Mouse (Mus musculus) brain, adult 10 weeks (tissue): ENCODE results near the gene Bcl2l12. TPM values are rescaled to one million over a fixed set of nuclear protein-coding genes. Genes with fewer than 3 reads are reported as not detected.

ENCODE experiments used
- polyA plus RNA-seq: library from polyadenylated mRNA; stranded (reverse); fragments of 350-450 nt; fragmentation: Illumina TruSeq; extraction: RNeasy Lipid Tissue Mini Kit (QIAGEN cat#74804); gene quantifications from one replicate; pipeline ENCODE4 v1.2.3, GENCODE M21; 2015; ENCODE audit warnings: low read depth, low replicate concordance

The Bcl2l12 gene
- polyA plus RNA-seq, result 3.6 TPM

GRCm38 (mm10) chr7:44998501-44998955 is at the start of gene Bcl2l12:
TSS of gene Bcl2l12 (minus strand) at chr7:44998712.

DNA sequence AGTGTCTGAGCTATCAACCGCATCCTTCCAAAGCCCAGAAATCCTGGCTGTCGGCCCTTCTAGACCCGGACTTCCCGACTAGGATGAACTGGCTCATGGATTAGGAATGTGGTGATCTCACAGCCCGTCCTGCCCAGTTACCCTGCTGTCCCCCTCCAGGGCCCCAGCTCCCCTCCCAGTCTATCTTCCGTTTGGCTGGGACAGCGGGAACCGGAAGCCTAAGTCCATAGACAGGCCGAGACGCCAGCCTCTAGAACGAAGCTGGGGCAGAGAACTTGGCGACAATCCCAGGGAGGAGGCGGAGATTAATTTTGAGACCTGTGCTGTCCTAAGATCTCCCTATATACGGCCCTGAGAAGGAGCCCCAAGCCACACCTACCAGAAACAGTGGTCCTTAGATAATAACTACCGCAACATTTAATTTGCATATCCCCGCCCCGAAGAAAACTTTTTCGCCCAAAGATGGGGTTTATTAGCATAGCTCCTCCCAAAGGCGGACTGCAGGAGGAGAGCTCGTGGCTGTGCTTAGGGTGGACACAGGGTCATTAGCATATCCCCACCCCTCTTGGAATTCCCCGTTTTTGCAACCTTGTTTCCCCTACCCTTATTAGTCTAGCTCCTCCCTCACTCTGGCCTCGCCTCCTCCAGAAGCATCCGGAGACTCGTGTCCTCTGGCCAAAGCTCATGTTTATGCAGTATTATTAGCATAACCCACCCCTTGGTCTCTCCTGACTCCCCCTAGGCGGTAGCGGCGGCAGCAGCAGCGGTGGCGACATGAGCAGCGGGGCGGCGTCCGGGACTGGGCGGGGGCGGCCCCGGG is 18.9 kb upstream of the Bcl2l12 start, which contains the start of gene Rras:
Gene Rras, plus strand, starts transcription at position 720 of the 820 bp plus-strand sequence.

GRCm38 (mm10) chr7:45015957-45016612 is 17.6 kb upstream of the Bcl2l12 start, which contains the start of gene Scaf1:
TSS of gene Scaf1 (minus strand) at chr7:45016363.

GRCm38 (mm10) chr7:44997231-44997939 is 1.1 kb downstream of the Bcl2l12 start, which contains the start of gene Irf3:
TSS of gene Irf3 (plus strand) at chr7:44997648.

DNA sequence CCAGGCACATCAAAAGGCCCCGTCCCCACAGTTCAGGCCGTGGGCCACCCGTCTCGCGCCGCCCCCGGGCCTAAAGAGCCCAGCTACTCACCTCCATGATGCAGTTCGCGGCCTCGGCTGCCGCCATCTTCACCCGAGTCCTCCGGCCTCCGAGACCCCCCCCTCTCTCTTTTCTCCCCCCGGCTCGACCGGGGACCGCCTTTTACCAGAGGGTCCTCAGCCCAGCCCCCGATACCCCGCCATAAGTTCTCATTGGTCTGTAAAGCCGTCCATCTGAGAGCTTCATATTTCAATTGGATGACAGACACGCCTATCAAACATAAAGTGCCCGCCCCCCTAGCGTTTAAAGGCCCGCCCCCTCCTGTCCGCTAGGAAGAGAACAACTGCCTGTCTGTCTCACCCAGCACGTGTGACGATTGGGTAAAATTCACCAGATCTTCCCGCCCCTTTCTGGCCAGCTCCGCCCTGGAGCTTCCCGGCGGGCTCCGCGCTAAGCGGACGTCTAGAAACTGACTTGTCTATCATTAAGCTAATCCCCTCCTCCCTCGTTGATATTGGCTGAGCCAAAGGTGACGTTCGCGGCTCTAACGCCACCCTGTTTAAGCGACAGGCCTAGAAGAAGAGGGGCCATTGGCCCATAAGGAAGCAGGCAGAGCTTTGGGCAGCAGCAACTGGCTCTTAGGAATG is 12.2 kb downstream of the Bcl2l12 start, which contains the start of gene Prmt1:
Gene Prmt1, minus strand, starts transcription at position 377 of the 687 bp plus-strand sequence.

GRCm38 (mm10) chr7:44974383-44975116 is 24.0 kb downstream of the Bcl2l12 start, which contains the start of gene Cpt1c:
TSS of gene Cpt1c (minus strand) at chr7:44974851.

GRCm38 (mm10) chr7:44942904-44943303 is 55.6 kb downstream of the Bcl2l12 start, which contains the start of gene Tsks:
TSS of gene Tsks (plus strand) at chr7:44943204.

Other genes starting within 250 kb of the Bcl2l12 start
- gene Zfp473, start 247.7 kb downstream of the Bcl2l12 start, polyA plus RNA-seq, result 0.91 TPM
- gene Nup62, start 182.6 kb downstream of the Bcl2l12 start, polyA plus RNA-seq, result 24.4 TPM
- 0.34 TPM for gene Il4i1, start 182.3 kb downstream of the Bcl2l12 start, polyA plus RNA-seq
- 22.3 TPM for gene Atf5, start 182.1 kb downstream of the Bcl2l12 start, polyA plus RNA-seq
- gene Akt1s1, start 149.7 kb downstream of the Bcl2l12 start, polyA plus RNA-seq, result 53.1 TPM
- 63.8 TPM for gene Tbc1d17, start 149.6 kb downstream of the Bcl2l12 start, polyA plus RNA-seq
- 27.9 TPM for gene Pnkp, start 141.6 kb downstream of the Bcl2l12 start, polyA plus RNA-seq
- 258 TPM for gene Ptov1, start 128.9 kb downstream of the Bcl2l12 start, polyA plus RNA-seq
- 56.8 TPM for gene Med25, start 106.0 kb downstream of the Bcl2l12 start, polyA plus RNA-seq
- 21.6 TPM for gene Fuz, start 102.6 kb downstream of the Bcl2l12 start, polyA plus RNA-seq
- 188 TPM for gene Ap2a1, start 69.2 kb downstream of the Bcl2l12 start, polyA plus RNA-seq
- gene Tsks, start 55.5 kb downstream of the Bcl2l12 start, polyA plus RNA-seq, result 1.3 TPM
- 76.4 TPM for gene Cpt1c, start 23.9 kb downstream of the Bcl2l12 start, polyA plus RNA-seq
- 235 TPM for gene Prmt1, start 12.1 kb downstream of the Bcl2l12 start, polyA plus RNA-seq
- gene Irf3, start 1.1 kb downstream of the Bcl2l12 start, polyA plus RNA-seq, result 45.8 TPM
- gene Scaf1, start 17.7 kb upstream of the Bcl2l12 start, polyA plus RNA-seq, result 83.6 TPM
- 17.7 TPM for gene Rras, start 19.2 kb upstream of the Bcl2l12 start, polyA plus RNA-seq
- gene Prr12, start 54.2 kb upstream of the Bcl2l12 start, polyA plus RNA-seq, result 23.9 TPM
- 64.6 TPM for gene Nosip, start 63.7 kb upstream of the Bcl2l12 start, polyA plus RNA-seq
- 11.6 TPM for gene Prrg2, start 64.0 kb upstream of the Bcl2l12 start, polyA plus RNA-seq
- gene Rcn3, start 93.5 kb upstream of the Bcl2l12 start, polyA plus RNA-seq, result 6.6 TPM
- gene Fcgrt, start 105.1 kb upstream of the Bcl2l12 start, polyA plus RNA-seq, result 20.1 TPM
- 807 TPM for gene Rps11, start 125.7 kb upstream of the Bcl2l12 start, polyA plus RNA-seq
- 1,952 TPM for gene Rpl13a, start 130.0 kb upstream of the Bcl2l12 start, polyA plus RNA-seq
- gene Gm45713, start 137.5 kb upstream of the Bcl2l12 start, polyA plus RNA-seq, result not detected
- 11.0 TPM for gene Flt3l, start 137.7 kb upstream of the Bcl2l12 start, polyA plus RNA-seq
- 50.0 TPM for gene Pih1d1, start 155.6 kb upstream of the Bcl2l12 start, polyA plus RNA-seq
- 6.5 TPM for gene Aldh16a1, start 155.9 kb upstream of the Bcl2l12 start, polyA plus RNA-seq
- 704 TPM for gene Slc17a7, start 165.2 kb upstream of the Bcl2l12 start, polyA plus RNA-seq
- gene Gfy, start 180.9 kb upstream of the Bcl2l12 start, polyA plus RNA-seq, result not detected
- gene Pth2, start 182.3 kb upstream of the Bcl2l12 start, polyA plus RNA-seq, result not detected
- 2.2 TPM for gene Ccdc155, start 206.2 kb upstream of the Bcl2l12 start, polyA plus RNA-seq
- 39.0 TPM for gene Dkkl1, start 213.4 kb upstream of the Bcl2l12 start, polyA plus RNA-seq
- 3.6 TPM for gene Tead2, start 217.0 kb upstream of the Bcl2l12 start, polyA plus RNA-seq
- gene Cd37, start 240.4 kb upstream of the Bcl2l12 start, polyA plus RNA-seq, result 3.8 TPM
- 1.2 TPM for gene Slc6a16, start 242.4 kb upstream of the Bcl2l12 start, polyA plus RNA-seq